Mouse (Mus musculus) bone marrow macrophage, adult 2 months (primary cell): ENCODE measurements around the gene Snx5.

Experiments used
- CTCF ChIP-seq: IDR thresholded peaks from 2 replicates; pipeline ENCODE4 v1.5.1; 2012; ENCODE audit warnings: low read depth, mild to moderate bottlenecking, low read length, moderate library complexity
- POLR2A ChIP-seq: IDR thresholded peaks from 2 replicates; pipeline ENCODE4 v1.6.1; 2012; ENCODE audit warnings: mild to moderate bottlenecking, low read depth, low read length, borderline replicate concordance

DNA sequence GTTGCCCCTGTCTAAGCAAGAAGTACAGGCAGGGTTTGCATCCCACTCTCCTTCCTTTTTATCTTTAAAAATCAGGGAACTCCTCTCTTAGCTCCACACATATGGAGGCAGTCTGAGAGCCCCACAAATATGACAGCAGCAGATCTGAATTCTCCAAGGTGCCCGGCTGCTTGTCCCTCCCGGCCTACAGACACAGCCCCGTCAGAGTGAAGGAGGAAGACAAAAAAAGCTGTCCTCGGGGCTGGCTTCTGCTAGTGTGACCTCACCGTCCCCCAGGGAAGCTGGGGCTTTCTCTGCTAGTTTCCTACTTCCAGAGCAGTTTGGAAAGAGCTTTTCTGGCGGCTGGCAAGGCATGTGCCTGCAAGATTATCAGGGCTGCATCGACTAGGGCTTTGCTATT lies 55.5 kb downstream of the Snx5 start:
- TF ChIP-seq CTCF (no peak), POLR2A (no peak)
